ENCODE assay signal across 9 mouse cellular contexts in the genomic region with DNA sequence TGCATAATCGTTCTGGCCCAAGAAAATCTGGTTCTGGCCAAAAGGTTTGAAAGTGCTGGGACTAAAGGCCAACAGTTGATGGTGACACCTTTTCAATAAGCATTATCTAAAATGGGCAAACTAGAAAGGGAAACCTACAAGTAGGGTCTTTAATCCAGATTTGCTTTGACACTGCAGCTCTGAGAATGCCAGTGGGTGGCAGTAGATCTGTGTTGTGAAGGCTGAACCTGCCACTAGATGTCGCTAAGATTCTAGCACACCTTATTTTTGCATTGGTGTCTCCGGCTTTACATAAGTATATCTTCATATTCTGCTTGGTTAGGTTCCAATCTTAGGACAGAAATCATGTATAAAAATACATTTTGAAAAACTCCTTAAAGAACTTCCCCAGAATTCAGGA. TPM values are rescaled to one million over a fixed set of nuclear protein-coding genes. Genes with fewer than 3 reads are reported as not detected.
DNase-seq lines count a peak whose midpoint lies in the region; ATAC-seq and TF ChIP-seq lines count a peak whose summit lies in the region.
"Had no signal": no experiment of that assay in that cellular context is flagged by ENCODE, and none has a peak within 500 bp of the region (broad histone marks: within the 10 kb centered on the region; RNA-seq: fewer than 3 reads in every experiment).

No protein-coding gene starts in this region.

- H3K36me3 ChIP-seq in limb, embryonic 14.5 days (ENCODE audit: control insufficient read depth, insufficient read depth, low read length) = peaks cover 19% of the 10 kb centered on the region
- H3K36me3 ChIP-seq in thymus, adult 2 months (ENCODE audit: control insufficient read depth, insufficient read depth, low read length) = no peaks in the 10 kb centered on the region; the same call in 1 of the 2 replicates

- no peaks in the 10 kb centered on the region for H3K4me1 ChIP-seq in limb, embryonic 14.5 days (ENCODE audit: control insufficient read depth, insufficient read depth, low read length)
- H3K4me1 ChIP-seq in thymus, adult 2 months (replicated peaks; ENCODE audit: control insufficient read depth, insufficient read depth, low read length) = 0 out of 2 replicates have a peak, but pooled peaks cover 3% of the 10 kb centered on the region

- ATAC-seq in limb, embryonic 14.5 days (ENCODE audit: low FRiP score, low read depth) = no peak

- DNase-seq in 416B (ENCODE audit: low read depth) (peak; percentile 85), MN1 (ENCODE audit: low spot score) (peak; percentile 74)
- DNase-seq in cerebellum, postnatal 25 days = peak; percentile 72 to 85
- DNase-seq in gastrocnemius, adult 2 months = peak; percentile 62
- DNase-seq in kidney, adult 8-10 months = peak; percentile 49 to 76
- peak; percentile 81 for DNase-seq in limb, embryonic 14.5 days (ENCODE audit: low spot score)
- peak; percentile 83 for DNase-seq in naive thymus-derived CD4-positive, alpha-beta T cell, adult 2 months (ENCODE audit: low read depth)
- DNase-seq in thymus, adult 2 months = peak; percentile 66

- H3K27me3 ChIP-seq in limb, embryonic 14.5 days (ENCODE audit: control insufficient read depth, insufficient read depth, low read length) = no peaks in the 10 kb centered on the region
- no peaks in the 10 kb centered on the region for H3K27me3 ChIP-seq in thymus, adult 2 months (ENCODE audit: control insufficient read depth, insufficient read depth, low read length)

- intact Hi-C loops in gastrocnemius, adult 2 months (cut with DNase I) = loop anchor here (5.0 kb wide), 1 partner anchor 147 kb away; no protein-coding TSS in a partner anchor

- TF ChIP-seq CTCF in gastrocnemius, adult 2 months (IDR thresholded peaks at IDR 0.05) = peak; percentile 100; the same call in 1 of the 2 replicates
- no peak for TF ChIP-seq CTCF in thymus, adult 2 months (IDR thresholded peaks at IDR 0.05; ENCODE audit: borderline replicate concordance, control insufficient read depth, extremely low read depth, insufficient read depth, low read length, poor library complexity)

- H3K27ac ChIP-seq in gastrocnemius, adult 2 months = peak overlapping the region; percentile 80
- no peak overlapping the region for H3K27ac ChIP-seq in limb, embryonic 14.5 days (replicated peaks; ENCODE audit: low read depth, low read length)
- H3K27ac ChIP-seq in thymus, adult 2 months (ENCODE audit: control insufficient read depth, insufficient read depth, low read length) = no peak overlapping the region

- H3K9me3 ChIP-seq in limb, embryonic 14.5 days (ENCODE audit: control insufficient read depth, low read length) = no peaks in the 10 kb centered on the region

- H3K4me2 ChIP-seq in limb, embryonic 14.5 days (replicated peaks; ENCODE audit: low read depth, low read length, severe bottlenecking) = no peak overlapping the region

- 33% methylated on average over 3 of the region's 3 CpGs for WGBS in limb, embryonic 14.5 days
- WGBS in thymus, adult 2 months = 33% methylated on average over 3 of the region's 3 CpGs

- no peak for TF ChIP-seq POLR2A in limb, embryonic 14.5 days (IDR thresholded peaks at IDR 0.05; ENCODE audit: borderline replicate concordance, extremely low read depth, insufficient read depth, insufficient read length)
- TF ChIP-seq POLR2A in thymus, adult 2 months (IDR thresholded peaks at IDR 0.05; ENCODE audit: control insufficient read depth, extremely low read depth, insufficient read depth, low read length, poor library complexity) = no peak

- peak overlapping the region; percentile 58 for H3K4me3 ChIP-seq in gastrocnemius, adult 2 months
- H3K4me3 ChIP-seq in limb, embryonic 14.5 days (replicated peaks; ENCODE audit: low read length) = no peak overlapping the region
- H3K4me3 ChIP-seq in thymus, adult 2 months (ENCODE audit: control insufficient read depth, insufficient read depth, low read length) = no peak overlapping the region
- H3K4me3 ChIP-seq: erythroblast, embryonic 14.5 days had no signal

- H3K9ac ChIP-seq in limb, embryonic 14.5 days (ENCODE audit: low read depth, low read length, severe bottlenecking) = no peak overlapping the region

RNA-seq across cellular contexts. Expression of gene Arpp19, which starts 12.6 kb away (rescaled TPM):
- 100 to 1,000 TPM; 125 to 160 TPM for total RNA-seq in gastrocnemius, adult 2 months (2021)
- polyA plus RNA-seq in limb, embryonic 14.5 days (2012; rRNA removed) = 64.5 and 73.2 TPM in 2 replicates
- polyA plus RNA-seq in limb, embryonic 14.5 days (2014; fragmentation: Nextera tagmentation; extraction: Ambion mirVana) = 280 and 290 TPM in 2 replicates
- polyA plus RNA-seq in thymus, adult 2 months (2012; rRNA removed) = 14.5 and 16.1 TPM in 2 replicates

RNA-seq across cellular contexts. Expression of gene Myo5a, which starts 20.8 kb away (rescaled TPM):
- 10 to 100 TPM in 1 of 2 experiments, 1 to 10 TPM in 1; 7.2 to 12.1 TPM for total RNA-seq in gastrocnemius, adult 2 months (2021)
- polyA plus RNA-seq in limb, embryonic 14.5 days (2012; rRNA removed) = 23.6 and 28.0 TPM in 2 replicates
- 20.0 and 26.3 TPM in 2 replicates for polyA plus RNA-seq in limb, embryonic 14.5 days (2014; fragmentation: Nextera tagmentation; extraction: Ambion mirVana)
- polyA plus RNA-seq in thymus, adult 2 months (2012; rRNA removed) = 8.3 and 8.7 TPM in 2 replicates
